ENCODE assay signal across 29 mouse cellular contexts in the genomic region with DNA sequence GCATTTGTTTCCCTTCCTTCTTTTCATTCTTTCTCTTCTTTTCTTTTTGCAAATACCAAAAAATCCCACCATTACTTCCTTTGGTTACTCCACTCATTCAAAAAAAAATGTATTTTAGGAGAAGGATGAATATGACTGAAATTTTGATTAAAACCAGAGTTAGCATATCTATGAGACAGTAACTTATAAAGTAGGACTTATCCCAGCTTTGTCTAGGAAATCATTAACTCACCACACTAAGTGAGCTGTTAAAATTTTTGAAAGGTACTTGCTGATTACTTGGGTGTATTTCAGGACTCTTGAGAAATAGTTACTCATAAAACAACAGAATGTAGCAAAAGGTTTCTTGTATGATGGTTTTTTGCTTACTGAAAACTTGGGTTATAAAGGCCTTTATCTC. TPM values are rescaled to one million over a fixed set of nuclear protein-coding genes. Genes with fewer than 3 reads are reported as not detected.
DNase-seq lines count a peak whose midpoint lies in the region; ATAC-seq lines count a peak whose summit lies in the region.
"Had no signal": no experiment of that assay in that cellular context is flagged by ENCODE, and none has a peak within 500 bp of the region (broad histone marks: within the 10 kb centered on the region; RNA-seq: fewer than 3 reads in every experiment).

No protein-coding gene starts in this region.

- H3K4me2 ChIP-seq in heart, embryonic 15.5 days, result no peak overlapping the region
- no peak overlapping the region for H3K4me2 ChIP-seq in kidney, embryonic 16.5 days (replicated peaks; ENCODE audit: low read depth, low read length)
- no peak overlapping the region for H3K4me2 ChIP-seq in kidney, embryonic 15.5 days
- H3K4me2 ChIP-seq: embryonic facial prominence, embryonic 12.5 days; forebrain, embryonic 15.5 days; hindbrain, embryonic 14.5 days; limb, embryonic 15.5 days; liver, embryonic 13.5 days; lung, embryonic 15.5 days; midbrain, embryonic 12.5 days had no signal

- peak overlapping the region; percentile 37 for H3K27ac ChIP-seq in heart, embryonic 15.5 days
- peak overlapping the region; percentile 61; the same call in 1 of the 2 replicates for H3K27ac ChIP-seq in kidney, embryonic 16.5 days (ENCODE audit: low read length)
- H3K27ac ChIP-seq in kidney, embryonic 15.5 days, result no peak overlapping the region
- H3K27ac ChIP-seq: embryonic facial prominence, embryonic 12.5 days; forebrain, embryonic 10.5 days; forebrain, embryonic 15.5 days; hindbrain, embryonic 14.5 days; limb, embryonic 10.5 days; limb, embryonic 15.5 days; liver, embryonic 13.5 days; midbrain, embryonic 12.5 days had no signal

- no peak for DNase-seq in heart, postnatal 25 days (ENCODE audit: low spot score)
- DNase-seq in lung, postnatal 36 days, result peak; percentile 5
- DNase-seq in lung, postnatal 10 days, result no peak
- no peak for DNase-seq in layer of hippocampus, adult 8-10 months (ENCODE audit: low spot score in 2 of 2)
- DNase-seq: adrenal gland, postnatal 14 days; cerebellum, adult 11 months; cerebellum, adult 9-10 months; cerebellum, postnatal 36 days; gastrocnemius, postnatal 25 days; heart, adult 11 months; kidney, postnatal 4 days; layer of hippocampus, postnatal 36 days; liver, embryonic 13.5 days; thymus, adult 2 months; thymus, postnatal 36 days had no signal

- ATAC-seq in heart, embryonic 15.5 days (replicated peaks; ENCODE audit: insufficient number of reproducible peaks, insufficient read depth, low FRiP score, low read depth), result no peak
- 0 out of 2 replicates have a peak, but pooled peaks have one; percentile 67 for ATAC-seq in kidney, embryonic 16.5 days (ENCODE audit: low FRiP score, low TSS enrichment)
- no peak for ATAC-seq in kidney, embryonic 15.5 days (replicated peaks; ENCODE audit: low FRiP score)
- ATAC-seq: forebrain, embryonic 15.5 days had no signal

- H3K9me3 ChIP-seq in heart, embryonic 15.5 days (replicated peaks), result no peaks in the 10 kb centered on the region
- no peaks in the 10 kb centered on the region for H3K9me3 ChIP-seq in kidney, embryonic 16.5 days (ENCODE audit: low read length)
- no peaks in the 10 kb centered on the region for H3K9me3 ChIP-seq in kidney, embryonic 15.5 days (replicated peaks)
- H3K9me3 ChIP-seq: embryonic facial prominence, embryonic 12.5 days; forebrain, embryonic 10.5 days; forebrain, embryonic 15.5 days; heart, embryonic 13.5 days; limb, embryonic 10.5 days; limb, embryonic 15.5 days; liver, embryonic 13.5 days; lung, embryonic 15.5 days; megakaryocyte, embryonic 14.5 days; midbrain, embryonic 12.5 days had no signal

- H3K36me3 ChIP-seq in heart, embryonic 15.5 days, result no peaks in the 10 kb centered on the region
- H3K36me3 ChIP-seq in kidney, embryonic 16.5 days (ENCODE audit: insufficient read depth, low read length), result no peaks in the 10 kb centered on the region
- H3K36me3 ChIP-seq in kidney, embryonic 15.5 days, result no peaks in the 10 kb centered on the region
- H3K36me3 ChIP-seq: embryonic facial prominence, embryonic 12.5 days; forebrain, embryonic 10.5 days; forebrain, embryonic 15.5 days; limb, embryonic 10.5 days; limb, embryonic 15.5 days; liver, embryonic 13.5 days; lung, embryonic 15.5 days; midbrain, embryonic 12.5 days had no signal

- H3K4me1 ChIP-seq in heart, embryonic 15.5 days (replicated peaks), result peaks cover 9% of the 10 kb centered on the region
- peaks cover 10% of the 10 kb centered on the region; the same call in 1 of the 2 replicates for H3K4me1 ChIP-seq in kidney, embryonic 16.5 days (ENCODE audit: insufficient read depth, low read length)
- H3K4me1 ChIP-seq in kidney, embryonic 15.5 days, result peaks cover 9% of the 10 kb centered on the region; the same call in 1 of the 2 replicates
- H3K4me1 ChIP-seq: forebrain, embryonic 15.5 days; limb, embryonic 10.5 days; liver, embryonic 13.5 days; megakaryocyte, embryonic 14.5 days had no signal

- no peak overlapping the region for H3K4me3 ChIP-seq in heart, embryonic 15.5 days
- no peak overlapping the region for H3K4me3 ChIP-seq in kidney, embryonic 16.5 days (ENCODE audit: low read length)
- no peak overlapping the region for H3K4me3 ChIP-seq in kidney, embryonic 15.5 days (replicated peaks)
- H3K4me3 ChIP-seq: embryonic facial prominence, embryonic 12.5 days; forebrain, embryonic 10.5 days; forebrain, embryonic 15.5 days; limb, embryonic 10.5 days; limb, embryonic 15.5 days; liver, embryonic 13.5 days; lung, embryonic 15.5 days; megakaryocyte, embryonic 14.5 days; midbrain, embryonic 12.5 days had no signal

- intact Hi-C loops in heart, postnatal 25 days (cut with DNase I), result no loop called here

- H3K9ac ChIP-seq in heart, embryonic 15.5 days, result no peak overlapping the region
- no peak overlapping the region for H3K9ac ChIP-seq in kidney, embryonic 16.5 days (replicated peaks; ENCODE audit: low read length)
- H3K9ac ChIP-seq in kidney, embryonic 15.5 days, result no peak overlapping the region
- H3K9ac ChIP-seq: embryonic facial prominence, embryonic 12.5 days; forebrain, embryonic 15.5 days; heart, embryonic 13.5 days; hindbrain, embryonic 14.5 days; limb, embryonic 15.5 days; liver, embryonic 13.5 days; lung, embryonic 15.5 days; midbrain, embryonic 12.5 days had no signal

- no peaks in the 10 kb centered on the region for H3K27me3 ChIP-seq in heart, embryonic 15.5 days
- H3K27me3 ChIP-seq in kidney, embryonic 16.5 days (ENCODE audit: insufficient read depth, low read length), result no peaks in the 10 kb centered on the region
- H3K27me3 ChIP-seq in kidney, embryonic 15.5 days, result no peaks in the 10 kb centered on the region
- H3K27me3 ChIP-seq: embryonic facial prominence, embryonic 12.5 days; heart, embryonic 13.5 days; limb, embryonic 15.5 days; liver, embryonic 13.5 days; lung, embryonic 15.5 days; megakaryocyte, embryonic 14.5 days; midbrain, embryonic 12.5 days had no signal

RNA-seq across cellular contexts. Expression of gene Wls, which starts 8.7 kb away (rescaled TPM):
- polyA plus RNA-seq in heart, embryonic 15.5 days (2015; fragmentation: Nextera tagmentation; extraction: Ambion mirVana), result 124 and 126 TPM in 2 replicates
- total RNA-seq in heart, postnatal 25 days (2021), result 10 to 100 TPM; 49.4 to 50.4 TPM
- 138 and 147 TPM in 2 replicates for polyA plus RNA-seq in kidney, embryonic 16.5 days (2015; fragmentation: Nextera tagmentation; extraction: Ambion mirVana)
- polyA plus RNA-seq in kidney, embryonic 15.5 days (2015; fragmentation: Nextera tagmentation; extraction: Ambion mirVana), result 115 and 124 TPM in 2 replicates
- 10 to 100 TPM; 26.4 to 33.9 (median 28.4) TPM for total RNA-seq in layer of hippocampus, adult 8-10 months (2022)
- total RNA-seq: MEL had no signal
